Mouse (Mus musculus): ENCODE measurements around the gene Atf5. TPM values are rescaled to one million over a fixed set of nuclear protein-coding genes. Genes with fewer than 3 reads are reported as not detected.

The Atf5 gene
- polyA plus RNA-seq, 1 experiment, result 939 TPM

GRCm38 (mm10) chr7:44815721-44816469 lies 563 bp downstream of the Atf5 start, which contains the start of the genes Nup62 and Il4i1:
Nup62 (plus strand) TSS chr7:44816088.
Il4i1 (plus strand) TSS chr7:44816387.
- TF ChIP-seq MYOD1 (IDR thresholded peaks at IDR 0.05; ENCODE audit: control insufficient read depth in 1 of 3, insufficient read length in 2 of 3, low read depth in 2 of 3) (peak in 2 of 3 experiments; percentile 20 to 21), TCF3 (IDR thresholded peaks at IDR 0.05; ENCODE audit: insufficient read length, low read depth) (no peak), E2F4 (IDR thresholded peaks at IDR 0.05; ENCODE audit: insufficient read depth) (peak; percentile 67), CEBPB (IDR thresholded peaks at IDR 0.05; ENCODE audit: insufficient read depth, poor library complexity, severe bottlenecking) (no peak), TCF12 (IDR thresholded peaks at IDR 0.05; ENCODE audit: insufficient read depth, poor library complexity, severe bottlenecking) (no peak), POLR2A (IDR thresholded peaks at IDR 0.05; ENCODE audit: insufficient read length, low read depth) (peak; percentile 45), POLR2AphosphoS2 (IDR thresholded peaks at IDR 0.05; ENCODE audit: insufficient read length, low read depth) (peak; percentile 55), USF1 (IDR thresholded peaks at IDR 0.05; ENCODE audit: low read depth) (no peak), REST (IDR thresholded peaks at IDR 0.05; ENCODE audit: insufficient read depth, insufficient read length) (no peak), MYOG (IDR thresholded peaks at IDR 0.05; ENCODE audit: control insufficient read depth in 1 of 3, insufficient read depth in 1 of 3, insufficient read length in 2 of 3, low read depth in 2 of 3) (peak in 2 of 3 experiments; percentile 7 to 28), MAX (IDR thresholded peaks at IDR 0.05; ENCODE audit: low read depth) (no peak), SRF (IDR thresholded peaks at IDR 0.05; ENCODE audit: control insufficient read depth, insufficient read length, low read depth) (peak; percentile 0)
- H3K4me3 ChIP-seq, result peak within 1 kb of the TSS; percentile 94

GRCm38 (mm10) chr7:44814952-44815553 lies 1.4 kb downstream of the Atf5 start:
- peak; percentile 77 for TF ChIP-seq POLR2AphosphoS2 (IDR thresholded peaks at IDR 0.05; ENCODE audit: insufficient read length, low read depth)
- TF ChIP-seq REST (IDR thresholded peaks at IDR 0.05; ENCODE audit: insufficient read depth, insufficient read length), result no peak
- peak; percentile 45 for TF ChIP-seq POLR2A (IDR thresholded peaks at IDR 0.05; ENCODE audit: insufficient read length, low read depth)
- peaks cover 59% of the 10 kb centered on the region for H3K79me2 ChIP-seq (ENCODE audit: control insufficient read depth, insufficient read depth)
- peak overlapping the region; percentile 94 for H3K4me3 ChIP-seq
- H3K36me3 ChIP-seq (ENCODE audit: control insufficient read depth, insufficient read depth), result peaks cover 37% of the 10 kb centered on the region
- no peaks in the 10 kb centered on the region for H3K27me3 ChIP-seq (ENCODE audit: control insufficient read depth, insufficient read depth, insufficient read length)
- peak overlapping the region; percentile 86 for H3K4me2 ChIP-seq (ENCODE audit: low read depth)
- peak overlapping the region; percentile 65 for H3ac ChIP-seq (ENCODE audit: control insufficient read depth, insufficient read length)

More at GRCm38 (mm10) chr7:44815721-44816469, 563 bp downstream of the Atf5 start, which contains the start of the genes Nup62 and Il4i1:
- H3K27me3 ChIP-seq (ENCODE audit: control insufficient read depth, insufficient read depth, insufficient read length), result no peaks in the 10 kb centered on the region
- H3K36me3 ChIP-seq (ENCODE audit: control insufficient read depth, insufficient read depth), result peaks cover 31% of the 10 kb centered on the region
- peak within 1 kb of the TSS; percentile 97 for H3K4me2 ChIP-seq (ENCODE audit: low read depth)
- peak within 1 kb of the TSS; percentile 65 for H3ac ChIP-seq (ENCODE audit: control insufficient read depth, insufficient read length)
- peaks cover 68% of the 10 kb centered on the region for H3K79me2 ChIP-seq (ENCODE audit: control insufficient read depth, insufficient read depth)

- Histone ChIP-seq H3K36me3 (ENCODE audit: control insufficient read depth, insufficient read depth) (peaks cover 39% of the 10 kb centered on the region), H3K4me2 (ENCODE audit: low read depth) (peak overlapping the region; percentile 86), H3K27me3 (ENCODE audit: control insufficient read depth, insufficient read depth, insufficient read length) (no peaks in the 10 kb centered on the region), H3K79me2 (ENCODE audit: control insufficient read depth, insufficient read depth) (peaks cover 53% of the 10 kb centered on the region), H3K4me3 (peak overlapping the region; percentile 94), H3ac (ENCODE audit: control insufficient read depth, insufficient read length) (no peak overlapping the region)
- TF ChIP-seq USF1 (IDR thresholded peaks at IDR 0.05; ENCODE audit: low read depth) (no peak), TCF12 (IDR thresholded peaks at IDR 0.05; ENCODE audit: insufficient read depth, poor library complexity, severe bottlenecking) (no peak), POLR2A (IDR thresholded peaks at IDR 0.05; ENCODE audit: insufficient read length, low read depth) (peak; percentile 26), E2F4 (IDR thresholded peaks at IDR 0.05; ENCODE audit: insufficient read depth) (no peak), POLR2AphosphoS2 (IDR thresholded peaks at IDR 0.05; ENCODE audit: insufficient read length, low read depth) (peak; percentile 56), TCF3 (IDR thresholded peaks at IDR 0.05; ENCODE audit: insufficient read length, low read depth) (no peak), SRF (IDR thresholded peaks at IDR 0.05; ENCODE audit: control insufficient read depth, insufficient read length, low read depth) (no peak), REST (IDR thresholded peaks at IDR 0.05; ENCODE audit: insufficient read depth, insufficient read length) (no peak), MAX (IDR thresholded peaks at IDR 0.05; ENCODE audit: low read depth) (no peak)
Observed at GRCm38 (mm10) chr7:44814423-44814822, 2.0 kb downstream of the Atf5 start.

- peak overlapping the region; percentile 86 for H3K4me2 ChIP-seq (ENCODE audit: low read depth)
- TF ChIP-seq POLR2AphosphoS2 (IDR thresholded peaks at IDR 0.05; ENCODE audit: insufficient read length, low read depth) (peak; percentile 62), POLR2A (IDR thresholded peaks at IDR 0.05; ENCODE audit: insufficient read length, low read depth) (peak; percentile 39), MYOD1 (IDR thresholded peaks at IDR 0.05; ENCODE audit: control insufficient read depth in 1 of 3, insufficient read length in 2 of 3, low read depth in 2 of 3) (no peak)
- H3K36me3 ChIP-seq (ENCODE audit: control insufficient read depth, insufficient read depth), result peaks cover 39% of the 10 kb centered on the region
- no peak overlapping the region for H3ac ChIP-seq (ENCODE audit: control insufficient read depth, insufficient read length)
- H3K4me3 ChIP-seq, result peak overlapping the region; percentile 94
- peaks cover 49% of the 10 kb centered on the region for H3K79me2 ChIP-seq (ENCODE audit: control insufficient read depth, insufficient read depth)
- H3K27me3 ChIP-seq (ENCODE audit: control insufficient read depth, insufficient read depth, insufficient read length), result no peaks in the 10 kb centered on the region
Observed at GRCm38 (mm10) chr7:44813985-44814384, 2.5 kb downstream of the Atf5 start.

Measured in myocyte (in vitro differentiated cells).